Mouse (Mus musculus) intestine, postnatal 0 days (tissue): ENCODE results near the gene Rnf6. TPM values are rescaled to one million over a fixed set of nuclear protein-coding genes. Genes with fewer than 3 reads are reported as not detected.
A peak's percentile ranks its signal among the peaks of the same experiment; 100 is the strongest.

ENCODE experiments used
- ATAC-seq: fragments of 200-750 bp; cut with Nextera tagmentation; 2 replicates; pipeline ENCODE4 v1.8.0; 2017; ENCODE audit warnings: mild to moderate bottlenecking, moderate TSS enrichment, moderate library complexity
- H3K27ac ChIP-seq: fragments of 300-500 bp; sonication (generic); 2 replicates; pipeline ENCODE4 v1.5.1; 2014; ENCODE audit warnings: mild to moderate bottlenecking, low read depth, low read length, moderate library complexity
- H3K27me3 ChIP-seq: fragments of 300-500 bp; sonication (generic); replicated peaks from 2 replicates; pipeline ENCODE4 v1.6.1; 2014; ENCODE audit warnings: low read length, mixed read lengths; ENCODE audit not compliant: control insufficient read depth, insufficient read depth
- H3K36me3 ChIP-seq: fragments of 300-500 bp; sonication (generic); 2 replicates; pipeline ENCODE4 v1.6.1; 2014; ENCODE audit warnings: mild to moderate bottlenecking, moderate library complexity; ENCODE audit not compliant: control insufficient read depth, insufficient read depth
- H3K4me1 ChIP-seq: fragments of 300-500 bp; sonication (generic); replicated peaks from 2 replicates; pipeline ENCODE4 v1.6.1; 2014; ENCODE audit warnings: antibody characterized with exemption, low read length, mixed read lengths; ENCODE audit not compliant: control insufficient read depth, insufficient read depth
- H3K4me2 ChIP-seq: fragments of 300-500 bp; sonication (generic); replicated peaks from 2 replicates; pipeline ENCODE4 v1.6.1; 2014; ENCODE audit warnings: low read depth, mild to moderate bottlenecking, moderate library complexity
- H3K4me3 ChIP-seq: fragments of 300-500 bp; sonication (generic); 2 replicates; pipeline ENCODE4 v1.5.1; 2014; ENCODE audit warnings: low read depth, low read length
- H3K9ac ChIP-seq: fragments of 300-500 bp; sonication (generic); 2 replicates; pipeline ENCODE4 v1.6.1; 2014; ENCODE audit warnings: mild to moderate bottlenecking, low read depth, low read length
- H3K9me3 ChIP-seq: fragments of 300-500 bp; sonication (generic); 2 replicates; pipeline ENCODE4 v1.6.1; 2016; ENCODE audit warnings: mixed run types; ENCODE audit not compliant: control insufficient read depth
- CTCF ChIP-seq: sonication (generic); IDR thresholded peaks from 2 replicates; pipeline ENCODE4 v1.5.1; 2016; ENCODE audit warnings: low read depth, mild to moderate bottlenecking, control low read depth, antibody characterized with exemption, moderate library complexity
- WGBS: fragments of 180-500 bp; shearing (Covaris S2); extraction: QIAGEN DNeasy Blood & Tissue Kit; methylation state at CpG from one replicate; pipeline ENCODE4 v1.1.7; 2014; 5-methylcytosine and 5-hydroxymethylcytosine counted together
- polyA plus RNA-seq: library from polyadenylated mRNA; unstranded; fragments of >200 nt; fragmentation: Nextera tagmentation; extraction: Ambion mirVana; gene quantifications from 2 replicates; pipeline ENCODE4 v1.2.1, GENCODE M21; 2015

Rnf6 gene
- polyA plus RNA-seq = 34.6 and 38.6 TPM in 2 replicates

- H3K27me3 ChIP-seq = no peaks in the 10 kb centered on the region
- WGBS = under 1% methylated on average over 67 of the region's 67 CpGs
- peak; percentile 99 for ATAC-seq
Observed at GRCm38 (mm10) chr5:146220879-146221714, at the start of gene Rnf6. Rnf6 (minus strand) TSS chr5:146221555.

GRCm38 (mm10) chr5:146270593-146270992 is 49.2 kb upstream of the Rnf6 start:
- WGBS = 72% methylated on average over 9 of the region's 9 CpGs
- no peak for TF ChIP-seq CTCF
- Histone ChIP-seq H3K27me3 (no peaks in the 10 kb centered on the region), H3K9me3 (no peaks in the 10 kb centered on the region), H3K4me1 (no peaks in the 10 kb centered on the region), H3K9ac (no peak overlapping the region), H3K4me2 (no peak overlapping the region), H3K36me3 (peaks cover 28% of the 10 kb centered on the region), H3K27ac (no peak overlapping the region), H3K4me3 (no peak overlapping the region)
- ATAC-seq = no peak

More at GRCm38 (mm10) chr5:146220879-146221714, at the start of gene Rnf6:
- Histone ChIP-seq H3K9ac (peak within 1 kb of the TSS; percentile 85), H3K4me3 (peak within 1 kb of the TSS; percentile 79), H3K36me3 (peaks cover 14% of the 10 kb centered on the region), H3K9me3 (no peaks in the 10 kb centered on the region), H3K4me1 (no peaks in the 10 kb centered on the region), H3K4me2 (peak within 1 kb of the TSS; percentile 66), H3K27ac (peak within 1 kb of the TSS; percentile 99)
- TF ChIP-seq CTCF = peak; percentile 61

DNA sequence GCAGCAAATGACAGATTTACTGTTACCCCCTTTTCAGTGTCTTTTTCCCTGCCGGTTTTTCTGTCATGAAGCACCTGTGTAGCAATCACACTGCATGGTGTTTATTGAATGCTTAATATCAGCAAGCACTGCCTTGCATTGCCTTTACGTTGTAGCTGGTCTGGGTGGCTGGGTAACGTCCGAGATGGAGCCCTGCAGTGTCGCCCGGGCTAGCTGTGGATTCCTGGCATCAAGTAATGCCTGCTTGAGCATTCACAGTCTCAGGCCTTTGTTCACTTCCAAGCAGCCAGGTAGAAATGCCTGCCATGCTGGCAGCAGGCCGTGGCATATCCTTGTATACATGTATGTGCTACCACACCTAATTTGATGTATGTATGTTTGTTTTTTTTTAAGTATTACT is 46.4 kb upstream of the Rnf6 start:
- Histone ChIP-seq H3K9ac (no peak overlapping the region), H3K36me3 (peaks cover 11% of the 10 kb centered on the region; the same call in 1 of the 2 replicates), H3K9me3 (no peaks in the 10 kb centered on the region), H3K4me2 (no peak overlapping the region), H3K4me3 (no peak overlapping the region), H3K4me1 (no peaks in the 10 kb centered on the region), H3K27me3 (no peaks in the 10 kb centered on the region), H3K27ac (no peak overlapping the region)
- no peak for ATAC-seq
- 82% methylated on average over 7 of the region's 7 CpGs for WGBS
- TF ChIP-seq CTCF = no peak

- no peak overlapping the region for H3K4me3 ChIP-seq
- H3K36me3 ChIP-seq = no peaks in the 10 kb centered on the region
- H3K4me1 ChIP-seq = no peaks in the 10 kb centered on the region
- no peak for ATAC-seq
- H3K4me2 ChIP-seq = no peak overlapping the region
- TF ChIP-seq CTCF = no peak
- no peak overlapping the region for H3K27ac ChIP-seq
- no peaks in the 10 kb centered on the region for H3K27me3 ChIP-seq
- H3K9me3 ChIP-seq = no peaks in the 10 kb centered on the region
- 72% methylated on average over 5 of the region's 6 CpGs for WGBS
- H3K9ac ChIP-seq = no peak overlapping the region
Observed at GRCm38 (mm10) chr5:146265934-146266591, 44.7 kb upstream of the Rnf6 start.

GRCm38 (mm10) chr5:146260003-146260402 is 38.6 kb upstream of the Rnf6 start:
- 54% methylated on average over 9 of the region's 9 CpGs for WGBS
- ATAC-seq = no peak

GRCm38 (mm10) chr5:146253644-146254043 is 32.3 kb upstream of the Rnf6 start:
- H3K27ac ChIP-seq = no peak overlapping the region
- H3K4me2 ChIP-seq = no peak overlapping the region
- H3K36me3 ChIP-seq = no peaks in the 10 kb centered on the region
- H3K27me3 ChIP-seq = no peaks in the 10 kb centered on the region
- no peak for ATAC-seq
- no peak for TF ChIP-seq CTCF
- 68% methylated on average over 5 of the region's 5 CpGs for WGBS
- no peak overlapping the region for H3K9ac ChIP-seq
- H3K4me1 ChIP-seq = peaks cover 3% of the 10 kb centered on the region; the same call in 1 of the 2 replicates
- no peak overlapping the region for H3K4me3 ChIP-seq
- no peaks in the 10 kb centered on the region for H3K9me3 ChIP-seq

More at GRCm38 (mm10) chr5:146260003-146260402, 38.6 kb upstream of the Rnf6 start:
- H3K36me3 ChIP-seq = no peaks in the 10 kb centered on the region
- H3K9me3 ChIP-seq = no peaks in the 10 kb centered on the region
- H3K9ac ChIP-seq = no peak overlapping the region
- TF ChIP-seq CTCF = peak; percentile 66
- no peak overlapping the region for H3K4me3 ChIP-seq
- no peak overlapping the region for H3K27ac ChIP-seq
- no peak overlapping the region for H3K4me2 ChIP-seq
- no peaks in the 10 kb centered on the region for H3K27me3 ChIP-seq
- peaks cover 3% of the 10 kb centered on the region; the same call in 1 of the 2 replicates for H3K4me1 ChIP-seq
